Mouse (Mus musculus): ENCODE data around the gene Fmo3.

DNA sequence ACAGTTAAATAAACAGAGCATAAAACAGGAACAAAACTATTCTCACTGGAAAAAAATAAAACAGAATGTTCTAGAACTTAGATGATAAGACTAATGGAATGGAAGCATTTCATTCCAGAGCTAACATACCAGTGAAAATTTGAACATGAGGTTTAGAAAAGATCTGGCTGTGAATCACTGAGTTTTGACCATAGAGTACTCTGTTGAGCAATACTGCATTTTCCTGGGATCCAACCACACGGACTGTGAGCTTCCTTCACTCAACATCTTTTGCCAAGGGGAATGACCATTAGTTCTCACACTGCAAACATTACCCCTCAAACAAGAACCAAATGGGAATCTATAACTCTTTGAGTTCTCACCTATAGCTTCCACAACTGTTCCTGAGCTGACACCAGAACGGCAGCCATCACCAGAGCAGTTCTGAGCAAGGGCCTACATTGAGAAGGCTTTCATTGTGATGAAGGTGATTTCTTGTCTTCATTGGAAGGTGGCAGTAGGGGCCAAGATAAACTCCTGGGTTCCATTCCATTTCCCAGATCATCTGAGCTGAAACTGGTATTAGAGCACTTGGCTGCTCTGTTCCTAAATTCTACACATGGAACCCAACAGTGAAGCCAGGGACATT, 1.9 kb upstream of the Fmo3 start:
- TF ChIP-seq POLR2A (IDR thresholded peaks at IDR 0.05; ENCODE audit: low read depth, low read length) (no peak), CTCF (conservative IDR thresholded peaks at IDR 0.05; ENCODE audit: insufficient read depth, insufficient read length, low read depth, low read length) (no peak)
